Mouse (Mus musculus): Measurements from ENCODE around the gene Tenm4. TPM values are rescaled to one million over a fixed set of nuclear protein-coding genes. Genes with fewer than 3 reads are reported as not detected.

Tenm4 gene
- polyA plus RNA-seq, 1 experiment from 2014 or later: 22.1 TPM

- DNase-seq (ENCODE audit: low spot score): no peak
- H3K4me3 ChIP-seq: no peak overlapping the region
- 92% methylated on average over 6 of the region's 6 CpGs for WGBS
- no peak overlapping the region for H3K27ac ChIP-seq
- 0 out of 2 replicates have a peak, but pooled peaks cover 9% of the 10 kb centered on the region for H3K4me1 ChIP-seq (replicated peaks)
- peaks cover 44% of the 10 kb centered on the region for H3K36me3 ChIP-seq
- H3K27me3 ChIP-seq (ENCODE audit: insufficient read depth, poor library complexity, severe bottlenecking): no peaks in the 10 kb centered on the region
- H3K9me3 ChIP-seq: 0 out of 2 replicates have a peak, but pooled peaks cover 6% of the 10 kb centered on the region
Observed at GRCm38 (mm10) chr7:96826101-96826500, 655.1 kb downstream of the Tenm4 start.

- no peak for DNase-seq (ENCODE audit: low spot score)
- Histone ChIP-seq H3K9me3 (0 out of 2 replicates have a peak, but pooled peaks cover 6% of the 10 kb centered on the region), H3K4me1 (replicated peaks) (peaks cover 10% of the 10 kb centered on the region; the same call in 1 of the 2 replicates), H3K36me3 (peaks cover 46% of the 10 kb centered on the region), H3K4me3 (no peak overlapping the region), H3K27me3 (ENCODE audit: insufficient read depth, poor library complexity, severe bottlenecking) (no peaks in the 10 kb centered on the region), H3K27ac (no peak overlapping the region)
- 95% methylated on average over 6 of the region's 6 CpGs for WGBS
Observed at GRCm38 (mm10) chr7:96826672-96827071, 655.6 kb downstream of the Tenm4 start.

- Histone ChIP-seq H3K9me3 (0 out of 2 replicates have a peak, but pooled peaks cover 6% of the 10 kb centered on the region), H3K4me3 (no peak overlapping the region), H3K27me3 (ENCODE audit: insufficient read depth, poor library complexity, severe bottlenecking) (no peaks in the 10 kb centered on the region), H3K4me1 (replicated peaks) (peaks cover 21% of the 10 kb centered on the region), H3K36me3 (peaks cover 38% of the 10 kb centered on the region), H3K27ac (peak overlapping the region; percentile 69)
- 53% methylated on average over 9 of the region's 9 CpGs for WGBS
- peak; percentile 22 for DNase-seq (ENCODE audit: low spot score)
Observed at GRCm38 (mm10) chr7:96832551-96832950, 661.5 kb downstream of the Tenm4 start.

GRCm38 (mm10) chr7:96833012-96833411 is 662.0 kb downstream of the Tenm4 start:
- 77% methylated on average over 3 of the region's 3 CpGs for WGBS
- Histone ChIP-seq H3K4me1 (replicated peaks) (peaks cover 21% of the 10 kb centered on the region), H3K9me3 (0 out of 2 replicates have a peak, but pooled peaks cover 2% of the 10 kb centered on the region), H3K4me3 (no peak overlapping the region), H3K36me3 (peaks cover 38% of the 10 kb centered on the region), H3K27me3 (ENCODE audit: insufficient read depth, poor library complexity, severe bottlenecking) (no peaks in the 10 kb centered on the region), H3K27ac (no peak overlapping the region; the same call in 1 of the 2 replicates)
- no peak for DNase-seq (ENCODE audit: low spot score)

GRCm38 (mm10) chr7:96834681-96835289 is 663.7 kb downstream of the Tenm4 start:
- Histone ChIP-seq H3K27me3 (ENCODE audit: insufficient read depth, poor library complexity, severe bottlenecking) (no peaks in the 10 kb centered on the region), H3K27ac (0 out of 2 replicates have a peak overlapping the region, but pooled peaks have one; percentile 23), H3K9me3 (no peaks in the 10 kb centered on the region), H3K4me1 (replicated peaks) (peaks cover 16% of the 10 kb centered on the region), H3K4me3 (no peak overlapping the region), H3K36me3 (peaks cover 45% of the 10 kb centered on the region)
- DNase-seq (ENCODE audit: low spot score): no peak
- WGBS: 84% methylated on average over 6 of the region's 6 CpGs

GRCm38 (mm10) chr7:96835313-96835712 is 664.3 kb downstream of the Tenm4 start:
- no peak for DNase-seq (ENCODE audit: low spot score)
- H3K4me1 ChIP-seq (replicated peaks): peaks cover 15% of the 10 kb centered on the region
- no peak overlapping the region for H3K27ac ChIP-seq

GRCm38 (mm10) chr7:96838271-96838841 is 667.3 kb downstream of the Tenm4 start:
- H3K36me3 ChIP-seq: peaks cover 40% of the 10 kb centered on the region
- H3K27me3 ChIP-seq (ENCODE audit: insufficient read depth, poor library complexity, severe bottlenecking): no peaks in the 10 kb centered on the region
- no peak overlapping the region for H3K27ac ChIP-seq
- H3K9me3 ChIP-seq: no peaks in the 10 kb centered on the region
- DNase-seq (ENCODE audit: low spot score): no peak
- no peak overlapping the region for H3K4me3 ChIP-seq
- WGBS: 80% methylated on average over 8 of the region's 8 CpGs
- H3K4me1 ChIP-seq (replicated peaks): peaks cover 13% of the 10 kb centered on the region

More at GRCm38 (mm10) chr7:96835313-96835712, 664.3 kb downstream of the Tenm4 start:
- WGBS: 86% methylated on average over 2 of the region's 2 CpGs
- Histone ChIP-seq H3K36me3 (peaks cover 45% of the 10 kb centered on the region), H3K4me3 (no peak overlapping the region), H3K27me3 (ENCODE audit: insufficient read depth, poor library complexity, severe bottlenecking) (no peaks in the 10 kb centered on the region), H3K9me3 (no peaks in the 10 kb centered on the region)

- Histone ChIP-seq H3K4me1 (replicated peaks) (peaks cover 18% of the 10 kb centered on the region), H3K27me3 (ENCODE audit: insufficient read depth, poor library complexity, severe bottlenecking) (no peaks in the 10 kb centered on the region), H3K9me3 (no peaks in the 10 kb centered on the region), H3K36me3 (peaks cover 40% of the 10 kb centered on the region), H3K4me3 (no peak overlapping the region), H3K27ac (no peak overlapping the region)
- DNase-seq (ENCODE audit: low spot score): no peak
- 93% methylated on average over 4 of the region's 4 CpGs for WGBS
Observed at GRCm38 (mm10) chr7:96838926-96839325, 667.9 kb downstream of the Tenm4 start.

GRCm38 (mm10) chr7:96839586-96839985 is 668.5 kb downstream of the Tenm4 start:
- Histone ChIP-seq H3K9me3 (no peaks in the 10 kb centered on the region), H3K27me3 (ENCODE audit: insufficient read depth, poor library complexity, severe bottlenecking) (no peaks in the 10 kb centered on the region), H3K27ac (no peak overlapping the region), H3K4me1 (replicated peaks) (peaks cover 21% of the 10 kb centered on the region), H3K36me3 (peaks cover 40% of the 10 kb centered on the region), H3K4me3 (no peak overlapping the region)
- WGBS: 87% methylated on average over 4 of the region's 4 CpGs
- DNase-seq (ENCODE audit: low spot score): no peak

GRCm38 (mm10) chr7:96842477-96843255 is 671.6 kb downstream of the Tenm4 start:
- H3K36me3 ChIP-seq: peaks cover 46% of the 10 kb centered on the region
- WGBS: 53% methylated on average over 12 of the region's 12 CpGs
- no peak for DNase-seq (ENCODE audit: low spot score)
- H3K9me3 ChIP-seq: no peaks in the 10 kb centered on the region
- no peak overlapping the region for H3K4me3 ChIP-seq
- H3K4me1 ChIP-seq (replicated peaks): peaks cover 21% of the 10 kb centered on the region
- H3K27me3 ChIP-seq (ENCODE audit: insufficient read depth, poor library complexity, severe bottlenecking): no peaks in the 10 kb centered on the region
- H3K27ac ChIP-seq: peak overlapping the region; percentile 72

GRCm38 (mm10) chr7:96844104-96844894 is 673.3 kb downstream of the Tenm4 start:
- H3K27ac ChIP-seq: peak overlapping the region; percentile 64; the same call in 1 of the 2 replicates
- H3K4me1 ChIP-seq (replicated peaks): peaks cover 21% of the 10 kb centered on the region
- H3K4me3 ChIP-seq: no peak overlapping the region
- 81% methylated on average over 8 of the region's 8 CpGs for WGBS
- no peaks in the 10 kb centered on the region for H3K27me3 ChIP-seq (ENCODE audit: insufficient read depth, poor library complexity, severe bottlenecking)
- no peak for DNase-seq (ENCODE audit: low spot score)
- H3K9me3 ChIP-seq: no peaks in the 10 kb centered on the region
- peaks cover 47% of the 10 kb centered on the region for H3K36me3 ChIP-seq

GRCm38 (mm10) chr7:96852781-96853180 is 681.7 kb downstream of the Tenm4 start:
- H3K27ac ChIP-seq: no peak overlapping the region
- DNase-seq (ENCODE audit: low spot score): no peak
- peaks cover 70% of the 10 kb centered on the region for H3K36me3 ChIP-seq
- WGBS: 97% methylated on average over 2 of the region's 2 CpGs
- H3K27me3 ChIP-seq (ENCODE audit: insufficient read depth, poor library complexity, severe bottlenecking): no peaks in the 10 kb centered on the region
- no peaks in the 10 kb centered on the region for H3K4me1 ChIP-seq (replicated peaks)
- no peaks in the 10 kb centered on the region for H3K9me3 ChIP-seq
- no peak overlapping the region for H3K4me3 ChIP-seq
